Comparison of ENCODE assay signal across 8 mouse cellular contexts in the genomic region with DNA sequence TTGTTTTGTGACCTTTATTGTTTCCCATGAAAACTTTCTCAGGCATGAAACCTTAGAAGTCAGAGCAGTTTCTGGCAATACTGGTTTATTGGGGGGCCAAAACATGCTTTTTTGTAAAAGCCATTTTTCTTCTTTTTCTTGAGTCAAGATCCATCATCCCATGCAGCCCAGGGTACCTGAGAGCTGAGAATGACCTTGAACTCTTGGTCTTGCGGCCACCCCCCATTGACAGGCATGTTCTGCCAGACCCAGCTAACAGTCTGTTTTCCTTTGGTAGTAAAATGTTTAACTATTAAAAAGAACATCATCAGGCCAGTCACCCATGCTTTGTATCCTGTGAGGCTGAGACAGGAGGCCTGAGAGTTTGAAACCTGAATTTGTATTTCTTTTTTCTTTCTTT. TPM values are rescaled to one million over a fixed set of nuclear protein-coding genes. Genes with fewer than 3 reads are reported as not detected.
DNase-seq lines count a peak whose midpoint lies in the region; ATAC-seq lines count a peak whose summit lies in the region.

No protein-coding gene starts in this region.

- peaks cover 97% of the 10 kb centered on the region for H3K4me1 ChIP-seq in megakaryocyte, embryonic 14.5 days
- H3K4me1 ChIP-seq in forebrain, embryonic 11.5 days (replicated peaks; ENCODE audit: control insufficient read depth, insufficient read depth, low read length), result 0 out of 2 replicates have a peak, but pooled peaks cover 5% of the 10 kb centered on the region
- peaks cover 8% of the 10 kb centered on the region; the same call in 1 of the 2 replicates for H3K4me1 ChIP-seq in limb, embryonic 15.5 days
- H3K4me1 ChIP-seq in stomach, embryonic 16.5 days (ENCODE audit: control insufficient read depth, insufficient read depth, low read length), result peaks cover 18% of the 10 kb centered on the region

- ATAC-seq in megakaryocyte, adult 5-6 weeks (ENCODE audit: poor library complexity, severe bottlenecking), result no peak; the same call in 1 of the 2 replicates
- no peak for ATAC-seq in forebrain, embryonic 11.5 days (replicated peaks; ENCODE audit: low FRiP score)
- no peak for ATAC-seq in limb, embryonic 15.5 days (ENCODE audit: insufficient number of reproducible peaks, low FRiP score, low TSS enrichment, low read depth)
- no peak for ATAC-seq in stomach, embryonic 16.5 days (ENCODE audit: insufficient read depth, low FRiP score)
- no peak for ATAC-seq in frontal cortex, adult (ENCODE audit: low TSS enrichment)

- H3K4me2 ChIP-seq in forebrain, embryonic 11.5 days (ENCODE audit: low read depth, low read length, severe bottlenecking), result peak overlapping the region; percentile 58; the same call in 1 of the 2 replicates
- peak overlapping the region; percentile 58 for H3K4me2 ChIP-seq in limb, embryonic 15.5 days
- H3K4me2 ChIP-seq in stomach, embryonic 16.5 days (ENCODE audit: low read depth, low read length), result peak overlapping the region; percentile 70

- no peaks in the 10 kb centered on the region for H3K9me3 ChIP-seq in megakaryocyte, embryonic 14.5 days
- no peaks in the 10 kb centered on the region for H3K9me3 ChIP-seq in forebrain, embryonic 11.5 days (ENCODE audit: control insufficient read depth, low read length)
- no peaks in the 10 kb centered on the region for H3K9me3 ChIP-seq in limb, embryonic 15.5 days
- H3K9me3 ChIP-seq in stomach, embryonic 16.5 days (replicated peaks; ENCODE audit: control insufficient read depth, low read length), result no peaks in the 10 kb centered on the region

- no peaks in the 10 kb centered on the region for H3K36me3 ChIP-seq in megakaryocyte, embryonic 14.5 days (replicated peaks; ENCODE audit: low read length)
- no peaks in the 10 kb centered on the region for H3K36me3 ChIP-seq in forebrain, embryonic 11.5 days (ENCODE audit: control insufficient read depth, insufficient read depth, low read length)
- H3K36me3 ChIP-seq in limb, embryonic 15.5 days, result no peaks in the 10 kb centered on the region
- H3K36me3 ChIP-seq in stomach, embryonic 16.5 days (ENCODE audit: control insufficient read depth, insufficient read depth, low read length), result no peaks in the 10 kb centered on the region

- no peak overlapping the region for H3K27ac ChIP-seq in forebrain, embryonic 11.5 days (ENCODE audit: low read depth, low read length)
- H3K27ac ChIP-seq in limb, embryonic 15.5 days, result no peak overlapping the region
- peak overlapping the region; percentile 53; the same call in 1 of the 2 replicates for H3K27ac ChIP-seq in stomach, embryonic 16.5 days (ENCODE audit: low read length)

- no peaks in the 10 kb centered on the region for H3K27me3 ChIP-seq in megakaryocyte, embryonic 14.5 days (replicated peaks)
- H3K27me3 ChIP-seq in forebrain, embryonic 11.5 days (ENCODE audit: control insufficient read depth, insufficient read depth, low read length), result no peaks in the 10 kb centered on the region
- no peaks in the 10 kb centered on the region for H3K27me3 ChIP-seq in limb, embryonic 15.5 days
- H3K27me3 ChIP-seq in stomach, embryonic 16.5 days (ENCODE audit: control insufficient read depth, insufficient read depth, low read length), result no peaks in the 10 kb centered on the region

- H3K4me3 ChIP-seq in megakaryocyte, embryonic 14.5 days (replicated peaks), result peak overlapping the region; percentile 92
- peak overlapping the region; percentile 48; the same call in 1 of the 2 replicates for H3K4me3 ChIP-seq in forebrain, embryonic 11.5 days (ENCODE audit: low read depth, low read length)
- H3K4me3 ChIP-seq in limb, embryonic 15.5 days, result peak overlapping the region; percentile 60
- H3K4me3 ChIP-seq in stomach, embryonic 16.5 days (replicated peaks; ENCODE audit: low read length), result peak overlapping the region; percentile 58

- H3K9ac ChIP-seq in forebrain, embryonic 11.5 days (ENCODE audit: low read length), result no peak overlapping the region; the same call in 1 of the 2 replicates
- H3K9ac ChIP-seq in limb, embryonic 15.5 days, result no peak overlapping the region
- H3K9ac ChIP-seq in stomach, embryonic 16.5 days (ENCODE audit: low read length), result no peak overlapping the region

- 63% methylated on average over 1 of the region's 1 CpGs for WGBS in forebrain, embryonic 11.5 days
- WGBS in limb, embryonic 15.5 days, result 17% methylated on average over 1 of the region's 1 CpGs
- 39% methylated on average over 1 of the region's 1 CpGs for WGBS in stomach, embryonic 16.5 days

- no peak for DNase-seq in forebrain, embryonic 11.5 days (ENCODE audit: low spot score)
- DNase-seq in left cerebral cortex, adult 11 months (ENCODE audit: low spot score), result no peak
- no peak for DNase-seq in adrenal gland, adult 8-10 months

RNA-seq across cellular contexts. Expression of a gene that starts 15.9 kb away (rescaled TPM):
- 0.77 and 2.0 TPM in 2 replicates for polyA plus RNA-seq in megakaryocyte, embryonic 14.5 days (2012; ENCODE audit: insufficient read depth, low replicate concordance)
- total RNA-seq in megakaryocyte, adult 5-6 weeks (2015), result 47.5 and 49.2 TPM in 2 replicates
- 89.7 and 96.1 TPM in 2 replicates for total RNA-seq in megakaryocyte, adult 5-6 weeks (2017)
- 42.2 and 44.8 TPM in 2 replicates for polyA plus RNA-seq in forebrain, embryonic 11.5 days (2014; fragmentation: Nextera tagmentation; extraction: Ambion mirVana)
- polyA plus RNA-seq in limb, embryonic 15.5 days (2015; fragmentation: Nextera tagmentation; extraction: Ambion mirVana), result 36.5 and 38.9 TPM in 2 replicates
- 36.7 and 37.4 TPM in 2 replicates for polyA plus RNA-seq in stomach, embryonic 16.5 days (2015; fragmentation: Nextera tagmentation; extraction: Ambion mirVana)
- 100 to 1,000 TPM in 1 of 4 experiments, 10 to 100 TPM in 3; 89.8 to 101 (median 93.6) TPM for total RNA-seq in adrenal gland, adult 8-10 months (2022)

Comparison
In these comparisons a context has a peak if more than half of its experiments do, and no peak if none do; other contexts are left out.
1. RNA of a gene that starts 15.9 kb away (polyA plus RNA-seq): 42.2 to 44.8 TPM in forebrain, embryonic 11.5 days, 36.5 to 38.9 TPM in limb, embryonic 15.5 days and 36.7 to 37.4 TPM in stomach, embryonic 16.5 days; 0.77 to 2.0 TPM in megakaryocyte, embryonic 14.5 days; every median in the first group is over 10 times any median in the second.
2. Peak in every context shown above with its lines, with median percentiles within 50 percentile points of each other: H3K4me3 ChIP-seq and H3K4me2 ChIP-seq.